Mouse (Mus musculus) lung, embryonic 14.5 days (tissue): ENCODE results near the gene Sugct. TPM values are rescaled to one million over a fixed set of nuclear protein-coding genes. Genes with fewer than 3 reads are reported as not detected.
A peak's percentile ranks its signal among the peaks of the same experiment; 100 is the strongest.

Source experiments
- ATAC-seq: fragments of 200-750 bp; cut with Nextera tagmentation; 2 replicates; pipeline ENCODE4 v1.8.0; 2017; ENCODE audit warnings: mild to moderate bottlenecking, moderate TSS enrichment, moderate library complexity; ENCODE audit not compliant: insufficient read depth
- DNase-seq: peaks from one replicate; pipeline ENCODE4 v3.0.0-alpha.2; 2015
- H3K27ac ChIP-seq: fragments of 300-500 bp; sonication (generic); 2 replicates; pipeline ENCODE4 v1.5.1; 2014; ENCODE audit warnings: low read depth, mild to moderate bottlenecking, moderate library complexity
- H3K27me3 ChIP-seq: fragments of 300-500 bp; sonication (generic); 2 replicates; pipeline ENCODE4 v1.6.1; 2014; ENCODE audit warnings: low read length, control low read depth; ENCODE audit not compliant: insufficient read depth
- H3K36me3 ChIP-seq: fragments of 300-500 bp; sonication (generic); 2 replicates; pipeline ENCODE4 v1.6.1; 2014; ENCODE audit warnings: control low read depth; ENCODE audit not compliant: insufficient read depth
- H3K4me1 ChIP-seq: fragments of 300-500 bp; sonication (generic); 2 replicates; pipeline ENCODE4 v1.6.1; 2014; ENCODE audit warnings: antibody characterized with exemption, control low read depth; ENCODE audit not compliant: insufficient read depth
- H3K4me2 ChIP-seq: fragments of 300-500 bp; sonication (generic); 2 replicates; pipeline ENCODE4 v1.6.1; 2014; ENCODE audit warnings: mild to moderate bottlenecking
- H3K4me3 ChIP-seq: fragments of 300-500 bp; sonication (generic); 2 replicates; pipeline ENCODE4 v1.5.1; 2014; ENCODE audit warnings: low read depth, low read length
- H3K9ac ChIP-seq: fragments of 300-500 bp; sonication (generic); 2 replicates; pipeline ENCODE4 v1.6.1; 2014
- H3K9me3 ChIP-seq: fragments of 300-500 bp; sonication (generic); 2 replicates; pipeline ENCODE4 v1.6.1; 2016; ENCODE audit warnings: low read depth, low read length, control low read depth
- CTCF ChIP-seq: IDR thresholded peaks from 2 replicates; pipeline ENCODE4 v1.5.1; 2016; ENCODE audit warnings: antibody characterized with exemption, low read depth
- WGBS: fragments of 180-500 bp; shearing (Covaris S2); extraction: QIAGEN DNeasy Blood & Tissue Kit; methylation state at CpG from one replicate; pipeline ENCODE4 v1.1.7; 2014; 5-methylcytosine and 5-hydroxymethylcytosine counted together
- polyA plus RNA-seq: library from polyadenylated mRNA; unstranded; fragments of >200 nt; fragmentation: Nextera tagmentation; extraction: Ambion mirVana; gene quantifications from 2 replicates; pipeline ENCODE4 v1.2.1, GENCODE M21; 2014

Gene Sugct
- polyA plus RNA-seq, 1 experiment from 2014 or later: 3.0 TPM

DNA sequence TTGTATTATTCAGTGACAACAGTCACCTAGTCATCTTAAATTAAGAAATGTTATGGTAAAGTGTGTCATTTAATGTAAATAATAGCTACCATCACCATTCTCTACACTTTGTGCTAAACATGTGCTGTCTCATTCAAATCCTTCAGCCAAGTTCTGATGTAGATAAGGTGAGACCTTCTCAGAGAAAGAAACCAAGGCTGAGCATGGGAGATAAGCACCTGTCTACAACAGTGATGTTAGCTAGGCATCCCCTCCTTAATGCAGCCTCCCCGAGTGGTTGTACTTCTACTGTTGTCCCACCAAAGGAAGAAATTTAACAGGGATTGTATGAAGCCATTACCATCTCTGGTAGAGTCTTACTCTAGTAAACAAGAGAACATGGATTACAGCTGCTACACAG lies 274.8 kb downstream of the Sugct start:
- Histone ChIP-seq H3K4me1 (no peaks in the 10 kb centered on the region), H3K27me3 (no peaks in the 10 kb centered on the region), H3K9me3 (no peaks in the 10 kb centered on the region; the same call in 1 of the 2 replicates), H3K36me3 (no peaks in the 10 kb centered on the region), H3K9ac (no peak overlapping the region), H3K4me2 (no peak overlapping the region), H3K27ac (no peak overlapping the region), H3K4me3 (no peak overlapping the region)
- 77% methylated on average over 1 of the region's 1 CpGs for WGBS
- DNase-seq: no peak
- TF ChIP-seq CTCF: no peak
- ATAC-seq: no peak

DNA sequence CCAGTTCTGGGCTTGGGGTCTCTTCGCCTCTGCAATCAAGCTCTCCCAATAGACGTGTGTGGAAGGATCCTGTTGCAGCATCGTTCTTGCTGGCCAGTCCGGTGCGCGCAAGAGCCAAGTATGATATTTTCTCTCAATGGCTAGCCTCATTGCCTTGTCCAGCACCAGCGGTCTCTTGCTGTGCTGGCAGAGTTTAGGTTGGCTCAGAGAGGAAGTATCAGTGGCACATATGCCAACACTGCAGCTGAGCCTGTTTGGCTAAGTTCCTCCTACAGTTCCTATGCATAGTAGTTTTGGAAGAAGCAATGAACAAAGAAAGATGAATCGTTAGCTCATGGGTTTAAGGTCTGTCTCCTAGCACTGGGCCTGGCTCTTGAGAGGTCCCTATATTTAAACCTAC lies 352.5 kb downstream of the Sugct start:
- H3K9ac ChIP-seq: no peak overlapping the region
- H3K9me3 ChIP-seq: no peaks in the 10 kb centered on the region
- no peaks in the 10 kb centered on the region for H3K4me1 ChIP-seq
- no peaks in the 10 kb centered on the region for H3K36me3 ChIP-seq
- no peak overlapping the region for H3K4me3 ChIP-seq
- TF ChIP-seq CTCF: no peak
- no peak for ATAC-seq
- H3K27me3 ChIP-seq: no peaks in the 10 kb centered on the region
- H3K4me2 ChIP-seq: no peak overlapping the region
- H3K27ac ChIP-seq: no peak overlapping the region
- WGBS: 92% methylated on average over 8 of the region's 8 CpGs
- no peak for DNase-seq

DNA sequence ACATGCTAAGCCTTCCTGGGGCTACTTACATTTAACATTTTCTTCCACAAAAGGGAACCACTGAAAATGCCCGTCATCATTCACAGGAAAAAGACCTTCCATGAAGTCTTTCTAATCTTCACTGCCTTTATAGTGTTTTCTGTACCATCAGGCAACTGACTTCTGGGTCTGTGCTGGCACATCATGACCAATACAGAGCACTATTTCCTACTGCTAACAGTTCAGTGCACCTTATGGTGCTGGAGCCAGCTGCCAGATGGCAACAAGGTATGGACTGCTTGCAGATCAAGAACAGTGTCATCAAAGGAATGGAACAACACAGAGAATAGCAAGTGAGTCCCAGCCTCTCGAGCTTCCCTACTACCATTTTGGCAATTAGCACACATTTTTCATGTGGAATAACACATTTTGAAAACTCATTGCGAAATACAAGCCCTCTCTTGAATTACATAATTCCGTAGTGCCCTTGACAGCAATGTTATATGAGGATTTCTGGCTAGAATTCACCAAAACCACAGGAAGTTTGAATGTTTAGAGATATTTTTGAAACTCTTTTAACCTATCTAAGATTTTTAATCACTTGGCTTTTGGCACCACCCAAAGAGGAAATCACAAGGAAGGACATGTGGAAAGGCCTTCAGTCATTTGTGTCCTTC lies 359.3 kb downstream of the Sugct start:
- 67% methylated on average over 4 of the region's 4 CpGs for WGBS
- no peaks in the 10 kb centered on the region for H3K27me3 ChIP-seq
- ATAC-seq: no peak
- no peak overlapping the region for H3K4me3 ChIP-seq
- TF ChIP-seq CTCF: no peak
- no peak overlapping the region for H3K4me2 ChIP-seq
- H3K9me3 ChIP-seq: no peaks in the 10 kb centered on the region
- no peaks in the 10 kb centered on the region for H3K36me3 ChIP-seq
- H3K4me1 ChIP-seq: no peaks in the 10 kb centered on the region
- no peak overlapping the region for H3K27ac ChIP-seq
- H3K9ac ChIP-seq: no peak overlapping the region
- peak; percentile 49 for DNase-seq

DNA sequence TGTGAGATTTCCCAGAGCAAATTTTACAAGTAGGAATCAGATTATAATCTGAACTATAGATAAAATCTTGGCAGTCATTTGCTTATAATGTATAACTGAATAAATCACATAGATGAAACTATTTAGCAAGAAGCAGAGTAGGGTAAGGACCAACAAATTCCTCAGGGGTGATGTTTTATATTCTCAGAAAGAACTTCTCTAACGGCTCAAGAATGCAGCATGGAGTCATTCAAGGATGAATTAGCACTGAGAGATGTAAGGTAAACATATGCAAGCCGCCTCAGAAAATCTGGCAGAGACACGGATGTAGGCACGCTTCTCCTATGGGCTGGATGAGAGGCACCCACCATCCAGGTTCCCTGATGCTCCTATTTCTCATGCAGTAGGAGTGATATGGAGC lies 368.5 kb downstream of the Sugct start:
- no peak for ATAC-seq
- H3K4me3 ChIP-seq: no peak overlapping the region
- WGBS: 41% methylated on average over 4 of the region's 4 CpGs
- H3K4me1 ChIP-seq: no peaks in the 10 kb centered on the region
- no peaks in the 10 kb centered on the region for H3K36me3 ChIP-seq
- no peak overlapping the region for H3K9ac ChIP-seq
- H3K4me2 ChIP-seq: no peak overlapping the region
- no peak overlapping the region for H3K27ac ChIP-seq
- no peak for DNase-seq
- TF ChIP-seq CTCF: no peak
- no peaks in the 10 kb centered on the region for H3K9me3 ChIP-seq
- no peaks in the 10 kb centered on the region for H3K27me3 ChIP-seq

DNA sequence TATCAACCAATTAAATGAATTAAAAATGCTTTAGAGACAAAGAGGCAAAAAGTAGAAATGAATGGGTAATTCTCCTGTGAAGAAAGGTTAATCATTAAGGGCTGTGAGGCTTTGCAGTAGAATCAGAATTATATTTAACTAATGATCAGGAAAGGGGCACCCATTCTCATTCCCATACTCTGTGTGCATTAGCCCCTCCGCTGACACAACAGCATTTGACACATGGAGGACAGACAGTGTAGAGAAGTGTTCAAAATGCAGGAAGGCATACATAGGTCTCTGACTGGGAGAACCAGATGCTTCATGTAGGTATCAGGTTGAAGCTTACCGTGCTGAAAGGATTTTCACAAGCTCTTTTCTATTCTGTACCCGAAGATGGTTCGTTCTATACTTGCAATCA lies 393.8 kb downstream of the Sugct start:
- no peak for TF ChIP-seq CTCF
- H3K36me3 ChIP-seq: no peaks in the 10 kb centered on the region
- H3K9ac ChIP-seq: no peak overlapping the region
- no peaks in the 10 kb centered on the region for H3K9me3 ChIP-seq
- no peak overlapping the region for H3K4me2 ChIP-seq
- ATAC-seq: no peak
- no peak for DNase-seq
- no peaks in the 10 kb centered on the region for H3K27me3 ChIP-seq
- 85% methylated on average over 4 of the region's 4 CpGs for WGBS
- H3K27ac ChIP-seq: no peak overlapping the region
- peaks cover 4% of the 10 kb centered on the region; the same call in 1 of the 2 replicates for H3K4me1 ChIP-seq
- H3K4me3 ChIP-seq: no peak overlapping the region

DNA sequence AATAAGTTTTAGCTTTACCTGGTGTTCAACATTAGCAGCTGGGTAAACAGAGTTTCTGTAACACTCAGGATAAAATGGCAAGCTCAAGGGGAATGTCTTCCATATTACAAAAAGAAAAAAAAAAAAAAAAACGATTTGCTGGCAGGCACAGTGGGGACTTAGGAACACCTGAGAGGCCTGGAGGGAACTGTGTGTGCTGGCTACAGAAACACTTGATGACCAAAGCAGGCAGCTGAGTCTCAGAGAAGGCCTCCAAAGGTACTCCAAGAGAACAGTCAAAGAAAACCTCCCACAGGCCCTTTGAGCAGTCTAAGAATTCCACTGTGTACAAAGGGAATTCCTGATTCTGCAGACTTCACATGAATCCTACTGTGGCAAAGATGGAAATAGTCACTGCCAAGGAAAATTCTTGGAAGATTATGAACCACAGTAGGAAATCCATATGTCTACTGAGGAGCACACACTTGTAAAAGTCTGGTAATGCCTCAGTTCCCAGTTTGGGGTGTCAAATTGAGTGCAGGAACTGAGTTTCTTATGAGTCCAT lies 397.8 kb downstream of the Sugct start:
- ATAC-seq (peak; percentile 70), DNase-seq (no peak)
- 53% methylated on average over 1 of the region's 1 CpGs for WGBS

DNA sequence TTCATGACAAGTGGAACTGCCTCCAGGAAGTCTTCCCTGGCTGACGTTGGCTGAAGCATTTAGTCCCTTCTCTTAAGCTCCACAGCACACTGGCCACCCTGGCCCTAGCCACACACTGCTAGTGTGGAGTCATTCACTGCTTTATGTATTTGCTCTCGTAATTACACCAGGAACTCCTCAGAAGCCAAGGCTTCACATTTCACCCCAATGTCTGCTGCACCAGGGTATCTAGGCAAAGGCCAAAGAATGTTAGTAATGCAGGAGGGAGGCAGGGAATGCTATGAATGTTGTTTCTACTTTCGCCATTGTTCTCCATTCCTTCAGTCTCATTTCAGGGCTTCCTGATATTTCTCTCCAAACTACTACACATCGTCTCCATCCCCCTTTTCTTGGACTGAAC lies 398.4 kb downstream of the Sugct start:
- no peak overlapping the region for H3K4me3 ChIP-seq
- 24% methylated on average over 4 of the region's 4 CpGs for WGBS
- H3K9me3 ChIP-seq: no peaks in the 10 kb centered on the region
- peak; percentile 80 for ATAC-seq
- TF ChIP-seq CTCF: no peak
- peak overlapping the region; percentile 10 for H3K27ac ChIP-seq
- peaks cover 6% of the 10 kb centered on the region; the same call in 1 of the 2 replicates for H3K4me1 ChIP-seq
- no peak overlapping the region for H3K4me2 ChIP-seq
- DNase-seq: peak; percentile 26
- H3K9ac ChIP-seq: no peak overlapping the region
- H3K36me3 ChIP-seq: no peaks in the 10 kb centered on the region
- H3K27me3 ChIP-seq: no peaks in the 10 kb centered on the region

More for the DNA sequence above, 397.8 kb downstream of the Sugct start:
- H3K4me1 ChIP-seq: peaks cover 4% of the 10 kb centered on the region; the same call in 1 of the 2 replicates
- H3K27me3 ChIP-seq: no peaks in the 10 kb centered on the region
- H3K4me2 ChIP-seq: no peak overlapping the region
- no peak overlapping the region for H3K4me3 ChIP-seq
- H3K9ac ChIP-seq: no peak overlapping the region
- H3K9me3 ChIP-seq: no peaks in the 10 kb centered on the region
- TF ChIP-seq CTCF: no peak
- no peaks in the 10 kb centered on the region for H3K36me3 ChIP-seq
- H3K27ac ChIP-seq: peak overlapping the region; percentile 10
